Mouse (Mus musculus) bone marrow macrophage, adult 2 months (primary cell): ENCODE results near the gene Mark3. TPM values are rescaled to one million over a fixed set of nuclear protein-coding genes. Genes with fewer than 3 reads are reported as not detected.

Experiments
- H3K27ac ChIP-seq: 2 replicates; pipeline ENCODE4 v1.5.1; 2012; ENCODE audit warnings: low read depth, low read length; ENCODE audit not compliant: insufficient read depth
- H3K4me1 ChIP-seq: 2 replicates; pipeline ENCODE4 v1.6.1; 2012; ENCODE audit warnings: low read length; ENCODE audit not compliant: control insufficient read depth, insufficient read depth
- H3K4me3 ChIP-seq: 2 replicates; pipeline ENCODE4 v1.5.1; 2012; ENCODE audit warnings: mild to moderate bottlenecking, low read length, moderate library complexity; ENCODE audit not compliant: insufficient read depth
- CTCF ChIP-seq: IDR thresholded peaks from 2 replicates; pipeline ENCODE4 v1.5.1; 2012; ENCODE audit warnings: low read depth, mild to moderate bottlenecking, low read length, moderate library complexity
- POLR2A ChIP-seq: IDR thresholded peaks from 2 replicates; pipeline ENCODE4 v1.6.1; 2012; ENCODE audit warnings: mild to moderate bottlenecking, low read depth, low read length, borderline replicate concordance
- polyA plus RNA-seq: library from polyadenylated mRNA; stranded (reverse); fragments of >200 nt; gene quantifications from 2 replicates; pipeline ENCODE4 v1.2.4, GENCODE M21; 2012; ENCODE audit not compliant: missing spikeins, insufficient read depth, insufficient read length

The Mark3 gene
- polyA plus RNA-seq, 1 experiment: 28.6 TPM

GRCm38 (mm10) chr12:111678997-111679396, 104.7 kb downstream of the Mark3 start:
- Histone ChIP-seq H3K4me3 (peak overlapping the region; percentile 84), H3K4me1 (peaks cover 31% of the 10 kb centered on the region), H3K27ac (no peak overlapping the region)
- TF ChIP-seq POLR2A: no peak
- TF ChIP-seq CTCF: no peak

- peaks cover 21% of the 10 kb centered on the region for H3K4me1 ChIP-seq
- no peak for TF ChIP-seq CTCF
- no peak for TF ChIP-seq POLR2A
Observed at GRCm38 (mm10) chr12:111680661-111681060, 106.3 kb downstream of the Mark3 start.

GRCm38 (mm10) chr12:111681305-111681704, 107.0 kb downstream of the Mark3 start:
- TF ChIP-seq CTCF (no peak), POLR2A (no peak)
- Histone ChIP-seq H3K4me1 (peaks cover 17% of the 10 kb centered on the region), H3K4me3 (no peak overlapping the region), H3K27ac (no peak overlapping the region)

More at GRCm38 (mm10) chr12:111680661-111681060, 106.3 kb downstream of the Mark3 start:
- H3K4me3 ChIP-seq: no peak overlapping the region
- no peak overlapping the region for H3K27ac ChIP-seq

GRCm38 (mm10) chr12:111682003-111682402, 107.7 kb downstream of the Mark3 start:
- H3K4me3 ChIP-seq: no peak overlapping the region
- H3K4me1 ChIP-seq: peaks cover 13% of the 10 kb centered on the region
- TF ChIP-seq CTCF (no peak), POLR2A (no peak)
- no peak overlapping the region for H3K27ac ChIP-seq

- H3K4me1 ChIP-seq: peaks cover 8% of the 10 kb centered on the region
Observed at GRCm38 (mm10) chr12:111682806-111683205, 108.5 kb downstream of the Mark3 start.

GRCm38 (mm10) chr12:111686390-111686789, 112.1 kb downstream of the Mark3 start:
- no peak overlapping the region for H3K27ac ChIP-seq
- TF ChIP-seq POLR2A: no peak
- no peak for TF ChIP-seq CTCF
- H3K4me1 ChIP-seq: peaks cover 14% of the 10 kb centered on the region
- no peak overlapping the region for H3K4me3 ChIP-seq

More at GRCm38 (mm10) chr12:111682806-111683205, 108.5 kb downstream of the Mark3 start:
- no peak for TF ChIP-seq CTCF
- no peak for TF ChIP-seq POLR2A
- Histone ChIP-seq H3K27ac (no peak overlapping the region), H3K4me3 (no peak overlapping the region)

GRCm38 (mm10) chr12:111687350-111688068, 113.2 kb downstream of the Mark3 start:
- TF ChIP-seq CTCF: no peak
- no peak for TF ChIP-seq POLR2A
- Histone ChIP-seq H3K27ac (no peak overlapping the region), H3K4me1 (peaks cover 20% of the 10 kb centered on the region), H3K4me3 (no peak overlapping the region)

GRCm38 (mm10) chr12:111688069-111688428, 113.7 kb downstream of the Mark3 start:
- H3K4me1 ChIP-seq: peaks cover 20% of the 10 kb centered on the region
- no peak overlapping the region for H3K4me3 ChIP-seq
- no peak for TF ChIP-seq CTCF
- TF ChIP-seq POLR2A: no peak
- H3K27ac ChIP-seq: no peak overlapping the region

- TF ChIP-seq CTCF: no peak
- no peak for TF ChIP-seq POLR2A
- H3K4me1 ChIP-seq: peaks cover 28% of the 10 kb centered on the region
- no peak overlapping the region for H3K27ac ChIP-seq
- no peak overlapping the region for H3K4me3 ChIP-seq
Observed at GRCm38 (mm10) chr12:111689426-111689825, 115.1 kb downstream of the Mark3 start.

- Histone ChIP-seq H3K4me3 (no peak overlapping the region), H3K4me1 (peaks cover 37% of the 10 kb centered on the region), H3K27ac (peak overlapping the region; percentile 36)
- TF ChIP-seq CTCF: no peak
- TF ChIP-seq POLR2A: no peak
Observed at GRCm38 (mm10) chr12:111691346-111691872, 117.1 kb downstream of the Mark3 start.
